Comparison of ENCODE assay signal across 8 mouse cellular contexts in the genomic region with DNA sequence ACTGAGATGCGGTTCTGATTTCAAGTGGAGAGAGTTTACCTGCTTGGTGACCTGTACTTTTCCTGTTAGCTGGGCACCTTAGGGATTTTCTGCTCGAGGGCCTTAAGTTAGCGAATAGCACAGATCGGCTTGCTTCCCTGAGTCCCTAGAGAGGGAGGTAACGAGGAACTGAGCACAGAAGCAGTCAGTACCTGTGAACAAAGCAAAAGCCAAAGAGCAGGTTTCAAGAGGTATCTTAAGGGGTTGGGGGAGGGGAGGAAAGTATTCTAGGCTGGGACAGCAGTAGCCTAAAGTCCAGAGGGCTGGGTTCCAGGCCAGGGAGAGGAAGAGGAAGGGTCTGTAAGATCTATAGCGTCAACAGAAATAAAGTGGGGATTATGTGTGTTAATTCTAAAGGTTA. TPM values are rescaled to one million over a fixed set of nuclear protein-coding genes. Genes with fewer than 3 reads are reported as not detected.
DNase-seq lines count a peak whose midpoint lies in the region; ATAC-seq and TF ChIP-seq lines count a peak whose summit lies in the region.

No protein-coding gene starts in this region.

- no peaks in the 10 kb centered on the region for H3K9me3 ChIP-seq in hindbrain, postnatal 0 days (ENCODE audit: low read length)
- H3K9me3 ChIP-seq in liver, embryonic 15.5 days (replicated peaks) = no peaks in the 10 kb centered on the region
- H3K9me3 ChIP-seq in neural tube, embryonic 12.5 days = no peaks in the 10 kb centered on the region

- H3K27ac ChIP-seq in hindbrain, postnatal 0 days = no peak overlapping the region
- H3K27ac ChIP-seq in liver, embryonic 15.5 days (replicated peaks) = peak overlapping the region; percentile 73
- no peak overlapping the region for H3K27ac ChIP-seq in neural tube, embryonic 12.5 days

- 13% methylated on average over 6 of the region's 6 CpGs for WGBS in hindbrain, postnatal 0 days
- 1% methylated on average over 6 of the region's 6 CpGs for WGBS in liver, embryonic 15.5 days (ENCODE audit: insufficient replicate concordance)
- WGBS in neural tube, embryonic 12.5 days = 9% methylated on average over 6 of the region's 6 CpGs

- peak; percentile 3 to 13 for DNase-seq in adrenal gland, postnatal 36 days
- no peak for DNase-seq in adrenal gland, postnatal 4 days (ENCODE audit: low spot score in 2 of 2)
- peak; percentile 12 for DNase-seq in urinary bladder, postnatal 25 days (ENCODE audit: low spot score)
- no peak for DNase-seq in urinary bladder, postnatal 4 days (ENCODE audit: low spot score in 2 of 2)
- peak; percentile 13 for DNase-seq in hindbrain, postnatal 0 days (ENCODE audit: low spot score)
- DNase-seq in left cerebral cortex, postnatal 36 days (ENCODE audit: low spot score in 2 of 2) = no peak

- 0 out of 2 replicates have a peak, but pooled peaks have one; percentile 18 for ATAC-seq in hindbrain, postnatal 0 days
- peak; percentile 43 for ATAC-seq in liver, embryonic 15.5 days (ENCODE audit: insufficient read depth)
- ATAC-seq in neural tube, embryonic 12.5 days (ENCODE audit: low FRiP score, low read depth) = no peak

- intact Hi-C loops in left cerebral cortex, postnatal 36 days (cut with DNase I) = loop anchor here (2.0 kb wide), 1 partner anchor 68 kb away; a partner anchor contains a TSS

- no peaks in the 10 kb centered on the region; the same call in 1 of the 2 replicates for H3K4me1 ChIP-seq in hindbrain, postnatal 0 days (ENCODE audit: insufficient read depth, low read length)
- H3K4me1 ChIP-seq in liver, embryonic 15.5 days (replicated peaks) = peaks cover 26% of the 10 kb centered on the region
- H3K4me1 ChIP-seq in neural tube, embryonic 12.5 days = 0 out of 2 replicates have a peak, but pooled peaks cover 3% of the 10 kb centered on the region

- peak overlapping the region; percentile 60 for H3K4me3 ChIP-seq in hindbrain, postnatal 0 days (ENCODE audit: low read length)
- H3K4me3 ChIP-seq in liver, embryonic 15.5 days (replicated peaks) = peak overlapping the region; percentile 78
- peak overlapping the region; percentile 53 for H3K4me3 ChIP-seq in neural tube, embryonic 12.5 days

- peak overlapping the region; percentile 47; the same call in 1 of the 2 replicates for H3K9ac ChIP-seq in hindbrain, postnatal 0 days (replicated peaks; ENCODE audit: low read length)
- H3K9ac ChIP-seq in liver, embryonic 15.5 days = peak overlapping the region; percentile 82
- 0 out of 2 replicates have a peak overlapping the region, but pooled peaks have one; percentile 60 for H3K9ac ChIP-seq in neural tube, embryonic 12.5 days

- no peaks in the 10 kb centered on the region for H3K27me3 ChIP-seq in hindbrain, postnatal 0 days (ENCODE audit: insufficient read depth, low read length)
- no peaks in the 10 kb centered on the region for H3K27me3 ChIP-seq in liver, embryonic 15.5 days
- H3K27me3 ChIP-seq in neural tube, embryonic 12.5 days (replicated peaks) = peaks cover 4% of the 10 kb centered on the region; the same call in 1 of the 2 replicates

- no peak for TF ChIP-seq CTCF in hindbrain, postnatal 0 days (IDR thresholded peaks at IDR 0.05; ENCODE audit: low read depth)

- no peaks in the 10 kb centered on the region for H3K36me3 ChIP-seq in hindbrain, postnatal 0 days (ENCODE audit: insufficient read depth, low read length)
- H3K36me3 ChIP-seq in liver, embryonic 15.5 days (replicated peaks) = peaks cover 22% of the 10 kb centered on the region
- H3K36me3 ChIP-seq in neural tube, embryonic 12.5 days = no peaks in the 10 kb centered on the region

- H3K4me2 ChIP-seq in hindbrain, postnatal 0 days (ENCODE audit: low read depth, low read length) = peak overlapping the region; percentile 63
- peak overlapping the region; percentile 93 for H3K4me2 ChIP-seq in liver, embryonic 15.5 days
- H3K4me2 ChIP-seq in neural tube, embryonic 12.5 days (replicated peaks) = peak overlapping the region; percentile 90

RNA-seq across cellular contexts. Expression of a gene that starts 0.3 kb away (rescaled TPM):
- 10 to 100 TPM in 1 of 2 experiments, 1 to 10 TPM in 1; 9.1 to 10.9 TPM for total RNA-seq in adrenal gland, postnatal 36 days (2021)
- total RNA-seq in adrenal gland, postnatal 4 days (2021) = 10 to 100 TPM in 1 of 2 experiments, 1 to 10 TPM in 1; 9.4 to 12.4 TPM
- 0.93 and 2.5 TPM in 2 replicates for total RNA-seq in hindbrain, postnatal 0 days (2014; rRNA removed)
- 1.2 and 1.5 TPM in 2 replicates for polyA plus RNA-seq in hindbrain, postnatal 0 days (2015; fragmentation: Nextera tagmentation; extraction: Ambion mirVana)
- 4.9 TPM in 2 replicates for polyA plus RNA-seq in liver, embryonic 15.5 days (2015; fragmentation: Nextera tagmentation; extraction: Ambion mirVana)
- 1.9 and 2.2 TPM in 2 replicates for polyA plus RNA-seq in neural tube, embryonic 12.5 days (2016; fragmentation: Nextera tagmentation; extraction: Ambion mirVana)
- total RNA-seq in left cerebral cortex, postnatal 36 days (2021) = 1 to 10 TPM; 3.9 to 4.2 TPM

RNA-seq across cellular contexts. Expression of a gene that starts 1.0 kb away (rescaled TPM):
- 10 to 100 TPM; 15.0 to 16.2 TPM for total RNA-seq in adrenal gland, postnatal 36 days (2021)
- total RNA-seq in adrenal gland, postnatal 4 days (2021) = 10 to 100 TPM; 17.7 to 18.4 TPM
- total RNA-seq in hindbrain, postnatal 0 days (2014; rRNA removed) = 2.5 and 3.5 TPM in 2 replicates
- 3.6 and 3.8 TPM in 2 replicates for polyA plus RNA-seq in hindbrain, postnatal 0 days (2015; fragmentation: Nextera tagmentation; extraction: Ambion mirVana)
- 9.0 and 9.5 TPM in 2 replicates for polyA plus RNA-seq in liver, embryonic 15.5 days (2015; fragmentation: Nextera tagmentation; extraction: Ambion mirVana)
- polyA plus RNA-seq in neural tube, embryonic 12.5 days (2016; fragmentation: Nextera tagmentation; extraction: Ambion mirVana) = 2.3 and 2.8 TPM in 2 replicates
- total RNA-seq in left cerebral cortex, postnatal 36 days (2021) = 1 to 10 TPM; 1.8 to 2.9 TPM

RNA-seq across cellular contexts. Expression of a gene that starts 39.3 kb away (rescaled TPM):
- 10 to 100 TPM; 70.0 to 85.0 TPM for total RNA-seq in adrenal gland, postnatal 36 days (2021)
- 10 to 100 TPM; 49.9 to 58.6 TPM for total RNA-seq in adrenal gland, postnatal 4 days (2021)
- total RNA-seq in hindbrain, postnatal 0 days (2014; rRNA removed) = 53.8 and 55.9 TPM in 2 replicates
- polyA plus RNA-seq in hindbrain, postnatal 0 days (2015; fragmentation: Nextera tagmentation; extraction: Ambion mirVana) = 54.6 and 55.2 TPM in 2 replicates
- polyA plus RNA-seq in liver, embryonic 15.5 days (2015; fragmentation: Nextera tagmentation; extraction: Ambion mirVana) = 32.6 and 32.9 TPM in 2 replicates
- polyA plus RNA-seq in neural tube, embryonic 12.5 days (2016; fragmentation: Nextera tagmentation; extraction: Ambion mirVana) = 77.8 and 83.9 TPM in 2 replicates
- total RNA-seq in left cerebral cortex, postnatal 36 days (2021) = 100 to 1,000 TPM; 135 to 137 TPM

Comparison
In these comparisons a context has a peak if more than half of its experiments do, and no peak if none do; other contexts are left out.
1. DNase-seq: peak in adrenal gland, postnatal 36 days (2 of 2), urinary bladder, postnatal 25 days (single experiment) and hindbrain, postnatal 0 days (single experiment); none in adrenal gland, postnatal 4 days (0 of 2), urinary bladder, postnatal 4 days (0 of 2) and left cerebral cortex, postnatal 36 days (0 of 2).
2. Peak in every context shown above with its lines, with median percentiles within 50 percentile points of each other: H3K4me2 ChIP-seq, H3K4me3 ChIP-seq and H3K9ac ChIP-seq.